ENCODE assay signal across 8 mouse cellular contexts in genomic region chr14:123661091-123661491, GRCm38 (mm10). TPM values are rescaled to one million over a fixed set of nuclear protein-coding genes. Genes with fewer than 3 reads are reported as not detected.
A peak's percentile ranks its signal among the peaks of the same experiment; 100 is the strongest.
DNase-seq lines count a peak whose midpoint lies in the region; ATAC-seq and TF ChIP-seq lines count a peak whose summit lies in the region.

No protein-coding gene starts in this region.

- WGBS in intestine, postnatal 0 days, result 22% methylated on average over 20 of the region's 20 CpGs
- WGBS in limb, embryonic 15.5 days, result 20% methylated on average over 20 of the region's 20 CpGs
- 17% methylated on average over 20 of the region's 20 CpGs for WGBS in neural tube, embryonic 15.5 days

- H3K27me3 ChIP-seq in E14TG2a.4 (ENCODE audit: insufficient read depth, low read length), result no peaks in the 10 kb centered on the region
- no peaks in the 10 kb centered on the region for H3K27me3 ChIP-seq in intestine, postnatal 0 days (replicated peaks; ENCODE audit: control insufficient read depth, insufficient read depth, low read length)
- H3K27me3 ChIP-seq in limb, embryonic 15.5 days, result no peaks in the 10 kb centered on the region
- no peaks in the 10 kb centered on the region for H3K27me3 ChIP-seq in neural tube, embryonic 15.5 days (replicated peaks)

- H3K9me3 ChIP-seq in E14TG2a.4 (ENCODE audit: low read length), result no peaks in the 10 kb centered on the region
- H3K9me3 ChIP-seq in intestine, postnatal 0 days (ENCODE audit: control insufficient read depth), result no peaks in the 10 kb centered on the region
- H3K9me3 ChIP-seq in limb, embryonic 15.5 days, result no peaks in the 10 kb centered on the region
- H3K9me3 ChIP-seq in neural tube, embryonic 15.5 days (replicated peaks), result no peaks in the 10 kb centered on the region

- TF ChIP-seq CTCF in E14TG2a.4 (conservative IDR thresholded peaks at IDR 0.05; ENCODE audit: low read length), result peak; percentile 82
- TF ChIP-seq CTCF in intestine, postnatal 0 days (IDR thresholded peaks at IDR 0.05; ENCODE audit: low read depth), result peak; percentile 59

- no peak overlapping the region for H3K4me3 ChIP-seq in E14TG2a.4 (replicated peaks; ENCODE audit: low read length)
- no peak overlapping the region for H3K4me3 ChIP-seq in intestine, postnatal 0 days (ENCODE audit: low read depth, low read length)
- no peak overlapping the region for H3K4me3 ChIP-seq in limb, embryonic 15.5 days
- H3K4me3 ChIP-seq in neural tube, embryonic 15.5 days (replicated peaks), result peak overlapping the region; percentile 14; the same call in 1 of the 2 replicates

- no peak overlapping the region for H3K9ac ChIP-seq in intestine, postnatal 0 days (ENCODE audit: low read depth, low read length)
- H3K9ac ChIP-seq in limb, embryonic 15.5 days, result no peak overlapping the region
- H3K9ac ChIP-seq in neural tube, embryonic 15.5 days (replicated peaks), result no peak overlapping the region

- peaks cover 32% of the 10 kb centered on the region for H3K4me1 ChIP-seq in E14TG2a.4 (replicated peaks; ENCODE audit: low read depth, low read length)
- no peaks in the 10 kb centered on the region for H3K4me1 ChIP-seq in intestine, postnatal 0 days (replicated peaks; ENCODE audit: control insufficient read depth, insufficient read depth, low read length)
- peaks cover 8% of the 10 kb centered on the region for H3K4me1 ChIP-seq in limb, embryonic 15.5 days
- peaks cover 4% of the 10 kb centered on the region for H3K4me1 ChIP-seq in neural tube, embryonic 15.5 days

- no peaks in the 10 kb centered on the region for H3K36me3 ChIP-seq in E14TG2a.4 (ENCODE audit: insufficient read depth, low read length)
- H3K36me3 ChIP-seq in intestine, postnatal 0 days (ENCODE audit: control insufficient read depth, insufficient read depth), result no peaks in the 10 kb centered on the region
- H3K36me3 ChIP-seq in limb, embryonic 15.5 days, result no peaks in the 10 kb centered on the region
- H3K36me3 ChIP-seq in neural tube, embryonic 15.5 days, result no peaks in the 10 kb centered on the region

- ATAC-seq in intestine, postnatal 0 days, result no peak
- ATAC-seq in limb, embryonic 15.5 days (ENCODE audit: insufficient number of reproducible peaks, low FRiP score, low TSS enrichment, low read depth), result 0 out of 2 replicates have a peak, but pooled peaks have one; percentile 35
- no peak; the same call in 1 of the 2 replicates for ATAC-seq in neural tube, embryonic 15.5 days (ENCODE audit: low FRiP score)
- ATAC-seq in erythroblast, adult 5-6 weeks (replicated peaks; ENCODE audit: low FRiP score, poor library complexity, severe bottlenecking), result no peak

- peak; percentile 38 for DNase-seq in adrenal gland, adult 2 months
- DNase-seq in embryo, embryonic 11 days, result peak; percentile 67
- peak; percentile 32 for DNase-seq in gastrocnemius, postnatal 25 days

- no peak overlapping the region for H3K27ac ChIP-seq in intestine, postnatal 0 days (ENCODE audit: low read depth, low read length)
- H3K27ac ChIP-seq in limb, embryonic 15.5 days, result peak overlapping the region; percentile 33
- no peak overlapping the region for H3K27ac ChIP-seq in neural tube, embryonic 15.5 days (replicated peaks)

- no peak overlapping the region for H3K4me2 ChIP-seq in intestine, postnatal 0 days (replicated peaks; ENCODE audit: low read depth)
- peak overlapping the region; percentile 29 for H3K4me2 ChIP-seq in limb, embryonic 15.5 days
- peak overlapping the region; percentile 40 for H3K4me2 ChIP-seq in neural tube, embryonic 15.5 days

RNA-seq across cellular contexts. Expression of gene Itgbl1, which starts 1.3 kb away (rescaled TPM):
- total RNA-seq in adrenal gland, adult 2 months (2021), result 1 to 10 TPM; 1.6 to 3.9 TPM
- 4.1 and 4.2 TPM in 2 replicates for polyA plus RNA-seq in adrenal gland, adult 2 months (2012; rRNA removed)
- total RNA-seq in gastrocnemius, postnatal 25 days (2021), result 1 to 10 TPM; 7.7 to 7.9 TPM
- 0.12 and 0.17 TPM in 2 replicates for polyA plus RNA-seq in intestine, postnatal 0 days (2015; fragmentation: Nextera tagmentation; extraction: Ambion mirVana)
- 4.8 and 9.6 TPM in 2 replicates for polyA plus RNA-seq in limb, embryonic 15.5 days (2015; fragmentation: Nextera tagmentation; extraction: Ambion mirVana)
- 3.0 and 4.4 TPM in 2 replicates for polyA plus RNA-seq in neural tube, embryonic 15.5 days (2015; fragmentation: Nextera tagmentation; extraction: Ambion mirVana)
- not detected in 2 replicates for total RNA-seq in erythroblast, adult 5-6 weeks (2015; ENCODE audit: low replicate concordance)
- not detected in 2 replicates for total RNA-seq in erythroblast, adult 5-6 weeks (2017; ENCODE audit: low replicate concordance)

RNA-seq across cellular contexts. Expression of gene Nalcn, which starts 34.1 kb away (rescaled TPM):
- 1 to 10 TPM; 4.8 to 6.3 TPM for total RNA-seq in adrenal gland, adult 2 months (2021)
- 2.6 and 3.1 TPM in 2 replicates for polyA plus RNA-seq in adrenal gland, adult 2 months (2012; rRNA removed)
- total RNA-seq in gastrocnemius, postnatal 25 days (2021), result under 1 TPM; 0.19 to 0.31 TPM
- 0.20 and 0.38 TPM in 2 replicates for polyA plus RNA-seq in intestine, postnatal 0 days (2015; fragmentation: Nextera tagmentation; extraction: Ambion mirVana)
- polyA plus RNA-seq in limb, embryonic 15.5 days (2015; fragmentation: Nextera tagmentation; extraction: Ambion mirVana), result 0.84 and 0.87 TPM in 2 replicates
- polyA plus RNA-seq in neural tube, embryonic 15.5 days (2015; fragmentation: Nextera tagmentation; extraction: Ambion mirVana), result 11.0 and 13.9 TPM in 2 replicates
- not detected in 2 replicates for total RNA-seq in erythroblast, adult 5-6 weeks (2015; ENCODE audit: low replicate concordance)
- total RNA-seq in erythroblast, adult 5-6 weeks (2017; ENCODE audit: low replicate concordance), result 0.60 TPM in 1 of 2 replicates, not detected in the other
